Mouse (Mus musculus): ENCODE measurements around the gene Arpc3. TPM values are rescaled to one million over a fixed set of nuclear protein-coding genes. Genes with fewer than 3 reads are reported as not detected.

The Arpc3 gene
- 64.0 TPM for polyA plus RNA-seq (2014; fragmentation: Illumina TruSeq; extraction: RNeasy Lipid Tissue Mini Kit (QIAGEN cat#74804); ENCODE audit: low read depth, low replicate concordance)

DNA sequence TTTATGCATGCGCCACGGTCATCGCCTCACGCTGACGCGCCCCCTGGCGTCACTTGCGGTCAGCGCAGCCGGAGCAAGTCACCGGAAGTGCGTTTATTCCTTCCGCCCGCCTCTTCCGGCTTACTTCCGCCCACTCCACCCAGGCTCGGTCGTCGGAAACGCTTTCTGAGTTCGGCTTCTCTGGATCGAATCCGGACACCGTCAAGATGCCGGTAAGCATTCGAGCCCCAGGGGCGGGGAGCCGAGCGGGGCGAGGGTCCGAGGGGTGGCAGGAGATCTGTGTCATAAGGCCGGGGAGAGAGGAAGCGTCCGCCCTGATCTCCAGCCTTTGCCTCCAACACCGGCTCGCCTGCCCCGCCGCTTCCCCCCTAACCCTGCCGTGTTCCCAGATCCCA lies at the start of gene Arpc3:
Gene Arpc3 (plus strand): TSS at position 93 of the 395 bp plus-strand sequence.

GRCm38 (mm10) chr5:122353807-122354491 lies 37.7 kb upstream of the Arpc3 start, which contains the start of the genes Rad9b and Vps29:
TSS of gene Rad9b (minus strand) at chr5:122354233.
TSS of gene Vps29 (plus strand) at chr5:122354369.

GRCm38 (mm10) chr5:122371591-122372191 lies 20.0 kb upstream of the Arpc3 start, which contains the start of gene Gpn3:
TSS of gene Gpn3 (plus strand) at chr5:122371876.

DNA sequence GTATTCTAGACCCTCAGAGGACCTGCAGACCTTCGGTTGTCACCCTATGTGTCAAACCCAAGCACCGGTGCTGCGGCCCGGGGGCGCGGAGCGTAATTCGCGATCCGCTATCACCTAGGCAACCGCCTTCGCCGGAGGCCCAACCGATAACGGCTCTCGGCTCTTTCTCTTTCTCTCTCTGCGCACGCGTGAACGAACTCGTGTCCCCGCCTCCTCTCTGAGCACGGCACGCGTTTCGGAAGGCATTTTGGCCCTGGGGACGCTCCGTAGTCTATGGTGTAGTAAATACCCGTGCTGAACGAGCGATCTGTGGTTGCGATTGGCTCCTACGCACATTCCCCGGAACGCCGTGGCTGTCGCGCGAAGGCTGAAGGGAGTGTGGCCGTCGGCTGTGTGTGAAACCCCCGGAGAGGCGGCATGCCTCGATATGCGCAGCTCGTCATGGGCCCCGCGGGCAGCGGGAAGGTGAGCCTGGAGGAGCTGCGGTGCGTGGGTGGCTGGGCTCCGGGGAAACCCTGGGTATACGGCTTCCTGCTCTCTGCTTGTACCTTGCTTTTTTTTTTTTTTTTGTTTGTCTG lies 19.4 kb upstream of the Arpc3 start, which contains the start of gene Fam216a:
Gene Fam216a (minus strand): TSS at position 173 of the 578 bp plus-strand sequence.

DNA sequence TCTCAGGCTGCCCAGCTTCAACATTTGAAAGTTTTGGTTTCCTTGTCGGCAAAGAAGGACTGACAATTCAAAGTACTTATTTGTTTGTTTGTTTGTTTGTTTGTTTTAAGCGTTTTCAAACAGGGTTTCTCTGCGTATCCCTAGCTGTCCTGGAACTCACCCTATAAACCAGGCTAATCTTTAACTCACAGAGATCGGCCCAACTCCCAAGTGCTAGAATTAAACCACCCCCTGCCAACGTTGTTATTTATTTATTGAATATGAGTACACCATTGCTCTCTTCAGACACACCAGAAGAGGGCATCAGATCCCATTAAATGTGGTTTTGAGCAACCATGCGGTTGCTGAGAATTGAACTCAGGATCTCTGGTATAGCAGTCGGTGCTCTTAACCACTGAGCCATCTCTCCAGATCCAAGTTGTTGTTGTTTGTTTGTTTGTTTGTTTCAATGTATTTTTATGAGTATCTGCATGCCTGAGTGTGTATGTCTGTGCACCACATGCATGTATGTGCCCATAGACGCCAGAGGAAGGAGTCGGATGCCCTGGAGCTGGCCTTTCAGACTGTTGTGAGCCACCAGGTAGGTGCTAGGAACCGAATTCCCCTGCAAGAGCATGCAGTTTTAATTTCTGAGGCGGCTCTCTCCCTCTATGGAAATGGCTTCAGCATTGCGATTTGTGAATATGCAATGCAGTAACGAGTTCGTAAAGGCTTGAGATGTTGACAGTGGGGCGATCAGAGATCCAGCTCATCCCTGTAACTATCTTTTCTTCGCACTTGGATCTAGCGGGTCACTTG lies 29.8 kb downstream of the Arpc3 start, which contains the start of gene Anapc7:
Gene Anapc7 (plus strand): TSS at position 423 of the 798 bp plus-strand sequence.

Other genes with a start within 250 kb of the Arpc3 start
- 132 TPM for gene Ppp1cc, start 233.6 kb upstream of the Arpc3 start, polyA plus RNA-seq (2014; fragmentation: Illumina TruSeq; extraction: RNeasy Lipid Tissue Mini Kit (QIAGEN cat#74804); ENCODE audit: low read depth, low replicate concordance)
- gene Hvcn1, start 185.1 kb upstream of the Arpc3 start, polyA plus RNA-seq (2014; fragmentation: Illumina TruSeq; extraction: RNeasy Lipid Tissue Mini Kit (QIAGEN cat#74804); ENCODE audit: low read depth, low replicate concordance) = not detected
- 0.64 TPM for gene Tctn1, start 127.4 kb upstream of the Arpc3 start, polyA plus RNA-seq (2014; fragmentation: Illumina TruSeq; extraction: RNeasy Lipid Tissue Mini Kit (QIAGEN cat#74804); ENCODE audit: low read depth, low replicate concordance)
- 10.9 TPM for gene Pptc7, start 107.5 kb upstream of the Arpc3 start, polyA plus RNA-seq (2014; fragmentation: Illumina TruSeq; extraction: RNeasy Lipid Tissue Mini Kit (QIAGEN cat#74804); ENCODE audit: low read depth, low replicate concordance)
- gene Rad9b, start 37.6 kb upstream of the Arpc3 start, polyA plus RNA-seq (2014; fragmentation: Illumina TruSeq; extraction: RNeasy Lipid Tissue Mini Kit (QIAGEN cat#74804); ENCODE audit: low read depth, low replicate concordance) = 2.5 TPM
- gene Vps29, start 37.5 kb upstream of the Arpc3 start, polyA plus RNA-seq (2014; fragmentation: Illumina TruSeq; extraction: RNeasy Lipid Tissue Mini Kit (QIAGEN cat#74804); ENCODE audit: low read depth, low replicate concordance) = 75.7 TPM
- 11.6 TPM for gene Gpn3, start 20.0 kb upstream of the Arpc3 start, polyA plus RNA-seq (2014; fragmentation: Illumina TruSeq; extraction: RNeasy Lipid Tissue Mini Kit (QIAGEN cat#74804); ENCODE audit: low read depth, low replicate concordance)
- gene Fam216a, start 19.5 kb upstream of the Arpc3 start, polyA plus RNA-seq (2014; fragmentation: Illumina TruSeq; extraction: RNeasy Lipid Tissue Mini Kit (QIAGEN cat#74804); ENCODE audit: low read depth, low replicate concordance) = 2.3 TPM
- gene Anapc7, start 29.8 kb downstream of the Arpc3 start, polyA plus RNA-seq (2014; fragmentation: Illumina TruSeq; extraction: RNeasy Lipid Tissue Mini Kit (QIAGEN cat#74804); ENCODE audit: low read depth, low replicate concordance) = 3.9 TPM
- gene Atp2a2, start 110.3 kb downstream of the Arpc3 start, polyA plus RNA-seq (2014; fragmentation: Illumina TruSeq; extraction: RNeasy Lipid Tissue Mini Kit (QIAGEN cat#74804); ENCODE audit: low read depth, low replicate concordance) = 101 TPM
- 5.5 TPM for gene Ift81, start 222.6 kb downstream of the Arpc3 start, polyA plus RNA-seq (2014; fragmentation: Illumina TruSeq; extraction: RNeasy Lipid Tissue Mini Kit (QIAGEN cat#74804); ENCODE audit: low read depth, low replicate concordance)